Mouse (Mus musculus) small intestine, adult 2 months (tissue): Measurements from ENCODE around the gene Capzb.

ENCODE experiments used
- CTCF ChIP-seq: fragments of 200-500 bp; IDR thresholded peaks from 2 replicates; pipeline ENCODE4 v1.5.1; 2012; ENCODE audit warnings: low read depth, mild to moderate bottlenecking, control low read depth, inconsistent platforms, low read length, moderate library complexity, mixed read lengths; ENCODE audit not compliant: insufficient replicate concordance, insufficient read length; ENCODE audit errors: extremely low read depth
- POLR2A ChIP-seq: fragments of 200-500 bp; IDR thresholded peaks from 2 replicates; pipeline ENCODE4 v1.6.1; 2012; ENCODE audit warnings: low read depth, mild to moderate bottlenecking, control low read depth, inconsistent platforms, low read length, moderate library complexity

- TF ChIP-seq POLR2A (no peak), CTCF (no peak)
Measured at GRCm38 (mm10) chr4:139259302-139259871, 66.7 kb downstream of the Capzb start.
